Mouse (Mus musculus) ZHBTc4 (cell line): Measurements from ENCODE around the gene Map2k1.

Experiments
- DNase-seq: peaks from one replicate; pipeline ENCODE4 v3.0.0-alpha.2; 2011; ENCODE audit warnings: low read depth, low spot score

The Map2k1 gene

DNA sequence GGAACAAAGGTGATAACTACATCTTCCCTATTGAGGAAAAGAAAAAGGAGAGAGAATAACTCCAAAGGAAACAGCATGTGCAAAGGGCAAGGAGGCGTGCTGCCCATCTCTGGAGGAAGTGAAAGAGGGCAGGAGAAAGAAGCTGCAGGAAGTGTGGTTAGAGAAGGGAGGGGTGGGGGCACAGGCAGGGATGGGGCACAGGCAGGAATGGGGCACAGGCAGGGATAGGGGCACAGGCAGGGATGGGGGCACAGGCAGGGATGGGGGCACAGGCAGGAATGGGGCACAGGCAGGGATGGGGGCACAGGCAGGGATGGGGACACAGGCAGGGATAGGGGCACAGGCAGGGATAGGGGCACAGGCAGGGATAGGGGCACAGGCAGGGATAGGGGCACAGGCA lies 4.1 kb downstream of the Map2k1 start:
- no peak for DNase-seq

DNA sequence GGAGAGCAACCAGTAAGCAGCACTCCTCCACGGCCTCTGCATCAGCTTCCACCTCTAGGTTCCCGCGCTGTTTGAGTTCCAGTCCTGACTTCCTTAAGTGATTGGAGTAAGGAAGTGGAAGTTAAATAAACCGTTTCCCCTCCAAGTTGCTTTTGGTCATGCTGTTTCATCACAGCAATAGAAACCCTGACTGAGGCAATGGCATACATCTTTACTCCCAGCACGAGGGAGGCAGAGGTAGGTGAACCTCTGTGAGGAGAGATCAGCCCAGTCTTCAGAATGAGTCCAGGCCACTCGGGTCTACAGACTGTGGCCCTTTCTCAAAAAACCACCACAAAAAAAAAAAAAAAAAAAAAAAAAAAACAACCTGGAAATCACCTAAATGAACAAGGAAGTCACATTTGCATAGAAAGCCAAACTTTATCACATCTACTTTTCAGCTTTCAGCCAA lies 11.0 kb downstream of the Map2k1 start:
- peak; percentile 31 for DNase-seq

DNA sequence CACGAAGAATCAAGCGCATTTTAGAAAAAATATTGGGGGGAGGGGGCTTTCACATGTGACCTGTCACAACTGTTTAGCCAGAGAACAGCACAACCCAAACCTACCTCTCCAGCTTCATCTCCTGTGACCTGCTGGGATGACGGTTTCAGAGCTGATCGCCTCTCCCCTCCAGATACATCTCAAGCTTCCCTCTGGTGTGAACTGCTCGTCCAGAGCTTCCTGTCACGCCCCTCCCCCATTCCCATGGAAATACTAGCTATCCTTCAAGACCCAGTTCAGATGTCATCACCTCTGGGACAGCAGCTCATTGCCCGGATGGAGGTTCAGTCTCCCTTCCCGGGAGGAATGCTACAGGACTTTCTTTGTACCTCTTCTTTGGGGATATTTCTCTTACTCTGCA lies 12.8 kb downstream of the Map2k1 start:
- peak; percentile 79 for DNase-seq

DNA sequence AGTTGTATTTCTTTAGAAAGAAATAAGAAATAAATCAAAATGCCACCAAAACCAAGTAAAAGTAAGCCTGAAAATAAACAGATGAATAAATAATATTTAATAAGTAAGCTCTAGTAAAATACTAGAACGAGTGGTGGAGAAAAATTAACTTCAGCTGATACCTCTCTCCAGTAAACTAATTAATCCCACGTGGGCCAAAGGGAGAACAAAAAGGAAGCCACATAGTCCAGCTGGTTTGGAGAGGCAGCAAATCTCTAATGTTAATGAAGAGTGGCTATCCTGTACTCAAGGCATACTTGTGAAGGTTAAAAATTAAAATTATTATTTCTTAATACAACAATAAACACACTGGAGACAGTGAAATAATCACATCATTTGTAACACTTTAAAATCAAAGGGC lies 13.3 kb downstream of the Map2k1 start:
- DNase-seq, result no peak

DNA sequence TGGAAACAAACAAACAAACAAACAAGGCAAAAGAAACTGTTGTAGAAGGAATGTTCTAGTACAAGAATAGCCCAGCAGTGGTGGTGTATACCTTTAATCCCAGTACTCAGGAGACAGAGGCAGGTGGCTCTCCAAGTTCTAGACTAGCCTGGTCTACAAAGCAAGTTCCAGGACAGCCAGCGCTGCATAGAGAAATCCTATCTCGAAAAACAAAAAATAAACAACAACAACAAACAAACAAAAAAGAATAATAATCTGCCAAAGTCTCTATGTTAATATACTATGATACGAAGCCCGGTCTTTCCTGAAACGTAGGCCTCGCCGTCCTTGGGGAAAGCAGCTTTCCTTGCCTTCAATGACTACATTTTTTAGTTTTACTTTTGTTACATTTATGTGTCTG lies 17.4 kb downstream of the Map2k1 start:
- DNase-seq, result no peak

DNA sequence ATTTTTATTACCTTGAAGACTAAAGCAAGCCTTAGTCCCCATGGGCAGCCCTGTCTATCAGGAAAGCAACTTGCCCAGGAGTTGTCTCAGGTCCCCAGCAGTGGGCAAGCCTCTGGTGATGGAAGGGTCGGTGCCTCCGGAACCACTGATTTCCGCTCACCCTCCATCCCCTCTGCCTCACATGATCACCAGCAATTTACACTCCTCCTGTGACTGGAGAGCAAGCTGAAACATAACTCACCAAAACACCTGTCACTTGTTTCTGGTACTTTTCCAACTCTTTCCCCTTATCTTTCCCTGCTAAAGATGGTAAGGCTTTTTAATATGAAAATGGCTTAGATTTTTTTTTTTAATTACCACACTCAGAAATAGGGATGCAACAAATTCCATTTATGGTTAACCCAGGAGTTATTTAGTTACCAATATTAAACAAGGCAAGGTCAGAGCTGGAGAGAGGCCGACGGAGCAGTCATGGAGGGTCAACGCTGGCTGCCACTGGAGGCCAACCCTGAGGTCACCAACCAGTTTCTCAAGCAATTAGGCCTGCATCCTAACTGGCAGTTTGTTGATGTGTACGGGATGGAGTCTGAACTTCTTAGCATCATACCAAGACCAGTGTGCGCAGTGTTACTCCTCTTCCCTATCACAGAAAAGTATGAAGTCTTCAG lies 18.5 kb downstream of the Map2k1 start, which contains the start of gene Uchl4:
Uchl4 (plus strand) TSS at position 434 of the 668 bp plus-strand sequence.
- DNase-seq, result no peak

DNA sequence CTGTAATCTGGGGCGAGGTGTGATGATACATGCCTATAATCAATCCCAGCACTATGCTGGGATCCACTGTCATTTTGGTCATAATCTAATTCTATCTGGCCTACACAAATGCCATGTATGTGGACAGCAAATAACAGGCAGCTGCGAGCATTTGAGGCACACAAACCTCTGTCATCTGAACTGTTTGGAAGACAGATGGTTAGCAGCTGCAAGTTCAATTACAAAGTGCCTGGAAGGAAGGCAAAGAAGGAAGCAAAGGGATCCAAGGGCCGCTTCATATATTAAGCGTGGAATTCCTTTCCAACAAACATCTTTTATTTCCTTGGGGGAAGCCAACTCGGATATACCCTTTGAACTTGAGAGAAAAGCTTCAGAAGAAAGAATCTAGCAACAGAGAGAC lies 19.8 kb downstream of the Map2k1 start:
- no peak for DNase-seq

DNA sequence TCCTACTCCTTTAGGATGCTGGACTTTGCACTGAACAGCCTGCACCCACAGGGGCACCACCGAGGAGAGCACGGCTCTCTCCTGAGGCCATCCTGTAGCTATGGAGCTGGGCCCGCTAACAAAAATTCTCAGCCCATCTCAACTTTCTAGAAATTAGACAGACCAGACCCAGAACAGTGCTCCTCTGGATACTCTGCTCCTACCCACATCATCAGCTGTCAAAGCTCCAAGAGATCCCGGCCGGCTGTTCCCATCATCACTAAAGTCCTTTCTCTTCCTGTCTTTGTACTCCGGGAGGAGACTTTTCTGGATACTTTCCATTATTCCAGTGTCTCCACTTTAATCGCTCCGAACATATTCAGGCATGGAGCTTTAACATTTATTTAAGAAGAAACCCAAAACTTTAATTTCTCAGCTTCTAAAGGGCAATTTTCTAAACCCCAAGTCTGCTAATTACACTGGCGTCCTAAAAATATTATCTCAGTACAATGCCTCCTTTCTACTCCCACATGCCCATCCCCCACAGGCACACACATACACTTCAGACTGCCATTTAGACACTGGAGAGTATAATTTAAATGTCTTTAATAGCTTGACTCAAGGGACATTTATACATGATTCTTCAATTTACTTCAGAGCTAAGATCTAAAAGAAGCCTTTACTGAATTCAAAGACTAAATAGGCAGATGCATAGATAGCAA lies 21.0 kb downstream of the Map2k1 start:
- no peak for DNase-seq

GRCm38 (mm10) chr9:64231674-64232073 lies 21.8 kb downstream of the Map2k1 start:
- no peak for DNase-seq

GRCm38 (mm10) chr9:64231171-64231570 lies 22.3 kb downstream of the Map2k1 start:
- DNase-seq, result no peak

DNA sequence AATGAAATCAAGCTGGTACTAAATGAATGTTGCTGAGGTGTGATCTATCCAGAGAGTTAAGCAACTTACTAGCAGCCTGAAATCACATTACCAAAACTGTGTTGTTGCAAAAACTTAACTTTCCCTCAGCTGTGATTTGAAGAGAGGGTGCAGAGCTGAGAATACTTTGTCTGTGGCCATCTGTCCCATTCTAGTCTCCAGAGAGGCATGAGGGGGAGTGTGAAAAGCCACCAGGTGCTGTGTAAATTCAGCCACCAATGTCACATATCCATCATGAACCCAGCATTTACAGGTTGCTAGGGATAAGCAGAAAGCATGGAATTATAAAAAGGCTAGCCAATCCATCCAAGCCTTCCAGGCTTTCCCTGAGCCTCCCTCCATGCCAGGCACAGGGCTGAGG lies 24.5 kb downstream of the Map2k1 start:
- no peak for DNase-seq

- peak; percentile 46 for DNase-seq
These were observed 25.7 kb downstream of the Map2k1 start for GRCm38 (mm10) chr9:64227736-64228135.

DNA sequence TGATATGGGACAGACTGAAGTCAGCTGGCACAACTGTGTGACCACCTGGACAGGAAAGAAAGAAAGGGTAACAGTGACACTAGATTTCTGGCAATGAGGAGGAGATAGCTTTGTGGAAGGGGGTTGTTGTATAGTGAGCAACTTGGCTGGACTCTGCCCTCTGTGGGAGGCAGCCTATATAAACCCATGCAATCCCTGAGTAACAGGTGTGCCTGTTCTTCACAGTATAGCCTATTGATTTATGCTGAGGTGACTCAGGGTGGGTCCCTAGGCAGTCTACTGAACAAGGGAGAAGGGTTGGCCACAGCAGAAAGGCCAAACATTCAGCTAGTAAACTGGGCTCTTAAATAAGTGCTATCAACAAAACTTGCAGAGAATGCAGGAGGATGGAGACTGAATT lies 27.6 kb downstream of the Map2k1 start:
- no peak for DNase-seq

DNA sequence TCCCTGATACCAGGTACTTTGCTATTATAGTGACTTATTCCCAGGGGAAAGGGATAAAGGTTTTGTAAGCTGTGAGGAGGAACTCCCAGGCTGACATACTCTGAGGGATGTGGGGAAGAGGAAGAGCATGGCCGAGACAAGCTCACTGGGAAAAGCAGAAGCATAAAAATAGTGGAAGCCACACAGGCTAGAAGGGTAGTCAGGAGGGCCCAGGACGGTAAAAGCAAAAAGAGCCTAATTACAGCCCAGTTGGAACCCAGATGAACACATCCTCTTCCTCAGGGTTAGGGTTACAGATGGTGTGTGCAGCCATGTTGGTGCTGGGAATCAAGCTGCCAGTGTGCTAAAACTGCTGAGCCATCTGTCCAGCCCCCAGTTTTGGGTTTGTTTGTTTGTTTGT lies 31.3 kb downstream of the Map2k1 start:
- no peak for DNase-seq

DNA sequence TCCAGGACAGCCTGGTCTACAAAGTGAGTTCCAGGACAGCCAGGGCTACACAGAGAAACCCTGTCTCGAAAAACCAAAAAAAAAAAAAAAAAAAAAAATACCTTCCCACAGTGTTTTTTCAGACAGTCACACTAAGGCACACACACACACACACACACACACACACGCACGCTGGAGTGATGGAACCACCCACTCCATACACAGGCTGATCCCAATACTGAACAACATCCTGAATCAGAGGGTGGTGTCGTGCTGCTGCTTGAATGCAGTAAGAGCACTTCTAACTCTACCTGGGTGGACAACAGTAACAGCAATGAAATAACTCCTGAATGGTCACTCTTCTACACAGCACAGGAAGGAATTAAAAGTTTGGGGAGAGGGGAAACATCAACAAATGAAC lies 32.0 kb downstream of the Map2k1 start:
- DNase-seq, result no peak

- DNase-seq, result no peak
These were observed 32.8 kb downstream of the Map2k1 start for GRCm38 (mm10) chr9:64220603-64221002.

- peak; percentile 58 for DNase-seq
These were observed 33.5 kb downstream of the Map2k1 start for GRCm38 (mm10) chr9:64219772-64220420.

- DNase-seq, result no peak
These were observed 34.1 kb downstream of the Map2k1 start for GRCm38 (mm10) chr9:64219305-64219704.

- DNase-seq, result no peak
These were observed 35.5 kb downstream of the Map2k1 start for GRCm38 (mm10) chr9:64217887-64218286.

- no peak for DNase-seq
These were observed 36.8 kb downstream of the Map2k1 start for GRCm38 (mm10) chr9:64216641-64217040.

DNA sequence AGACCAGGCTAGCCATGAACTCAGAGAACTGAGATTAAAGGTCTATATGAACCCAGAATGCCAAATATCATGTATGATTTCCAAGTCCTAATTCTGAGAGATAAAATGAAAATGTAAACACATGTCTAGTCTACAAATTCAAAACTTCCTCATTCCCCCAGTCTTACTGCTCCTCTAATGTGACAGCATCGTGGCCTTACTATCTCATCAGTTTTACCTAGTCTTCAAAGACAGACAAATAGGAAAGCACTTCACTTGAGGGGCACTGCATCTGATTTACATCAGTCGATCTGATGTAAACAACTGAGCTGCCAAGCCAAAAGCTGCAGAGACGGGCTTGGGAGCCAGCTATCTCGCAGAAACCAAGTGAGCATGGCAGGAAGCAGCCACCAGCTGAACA lies 37.3 kb downstream of the Map2k1 start:
- DNase-seq, result no peak

GRCm38 (mm10) chr9:64214452-64214851 lies 39.0 kb downstream of the Map2k1 start:
- peak; percentile 35 for DNase-seq
